Mouse (Mus musculus) liver, embryonic 14.5 days (tissue): ENCODE measurements around the gene Acss2. TPM values are rescaled to one million over a fixed set of nuclear protein-coding genes. Genes with fewer than 3 reads are reported as not detected.

Source experiments
- ATAC-seq: fragments of 200-750 bp; cut with Nextera tagmentation; 2 replicates; pipeline ENCODE4 v1.8.0; 2017; ENCODE audit warnings: moderate number of reproducible peaks, mild to moderate bottlenecking, moderate library complexity; ENCODE audit not compliant: insufficient read depth
- DNase-seq, 3 experiments: peaks; one replicate each; pipeline ENCODE4 v3.0.0-alpha.2; 2012 to 2013; ENCODE audit warnings: low read depth in 3 of 3, low spot score in 3 of 3
- H3K27ac ChIP-seq: fragments of 300-500 bp; sonication (generic); 2 replicates; pipeline ENCODE4 v1.5.1; 2014; ENCODE audit warnings: moderate library complexity, mild to moderate bottlenecking, control low read depth, inconsistent platforms
- H3K27me3 ChIP-seq: fragments of 300-500 bp; sonication (generic); 2 replicates; pipeline ENCODE4 v1.6.1; 2014; ENCODE audit warnings: mild to moderate bottlenecking, low read length, moderate library complexity; ENCODE audit not compliant: control insufficient read depth, insufficient read depth
- H3K36me3 ChIP-seq: fragments of 300-500 bp; sonication (generic); replicated peaks from 2 replicates; pipeline ENCODE4 v1.6.1; 2014; ENCODE audit warnings: low read depth; ENCODE audit not compliant: control insufficient read depth, insufficient read depth
- H3K4me1 ChIP-seq, 2 experiments: fragments of 200-500 bp in 1 of 2; fragments of 300-500 bp in 1 of 2; sonication (generic) in 1 of 2; replicated peaks; 2 replicates each; pipeline ENCODE4 v1.6.1; 2012 to 2014; ENCODE audit warnings: antibody characterized with exemption in 1 of 2, inconsistent platforms in 1 of 2, low read length in 1 of 2; ENCODE audit not compliant: control insufficient read depth in 2 of 2, insufficient read depth in 2 of 2
- H3K4me2 ChIP-seq: fragments of 300-500 bp; sonication (generic); 2 replicates; pipeline ENCODE4 v1.6.1; 2014; ENCODE audit warnings: low read depth, mild to moderate bottlenecking, control low read depth, moderate library complexity
- H3K4me3 ChIP-seq, 2 experiments: fragments of 200-500 bp in 1 of 2; fragments of 300-500 bp in 1 of 2; sonication (generic) in 1 of 2; 2 replicates each; pipeline ENCODE4 v1.5.1; 2012 to 2014; ENCODE audit warnings: low read depth in 2 of 2, low read length in 2 of 2, mild to moderate bottlenecking in 2 of 2, control low read depth in 1 of 2, inconsistent platforms in 1 of 2, moderate library complexity in 1 of 2; ENCODE audit not compliant: insufficient read depth in 1 of 2
- H3K9ac ChIP-seq: fragments of 300-500 bp; sonication (generic); replicated peaks from 2 replicates; pipeline ENCODE4 v1.6.1; 2014; ENCODE audit warnings: mild to moderate bottlenecking, control low read depth, moderate library complexity
- H3K9me3 ChIP-seq: fragments of 300-500 bp; sonication (generic); 2 replicates; pipeline ENCODE4 v1.6.1; 2016; ENCODE audit warnings: low read length, mixed read lengths; ENCODE audit not compliant: control insufficient read depth
- CTCF ChIP-seq: IDR thresholded peaks from 2 replicates; pipeline ENCODE4 v1.5.1; 2016; ENCODE audit warnings: antibody characterized with exemption, low read depth, control low read depth
- EP300 ChIP-seq: IDR thresholded peaks from 2 replicates; pipeline ENCODE4 v1.6.1; 2016; ENCODE audit warnings: antibody characterized with exemption, low read depth
- WGBS: fragments of 180-500 bp; shearing (Covaris S2); extraction: QIAGEN DNeasy Blood & Tissue Kit; methylation state at CpG from one replicate; pipeline ENCODE4 v1.1.7; 2014; ENCODE audit not compliant: insufficient replicate concordance; 5-methylcytosine and 5-hydroxymethylcytosine counted together
- polyA plus RNA-seq, 2 experiments: library from polyadenylated mRNA; depleted of rRNA in 1 of 2; stranded (reverse) in 1 of 2; unstranded in 1 of 2; fragments of >200 nt; fragmentation: Nextera tagmentation in 1 of 2; extraction: Ambion mirVana in 1 of 2; gene quantifications; 2 replicates each; pipeline versions ENCODE4 v1.2.1 to v1.2.3; 2012 to 2014

Gene Acss2
- polyA plus RNA-seq, 2 experiments, result 13.8 to 18.3 TPM

- Histone ChIP-seq H3K9ac (no peak overlapping the region), H3K9me3 (no peaks in the 10 kb centered on the region), H3K27me3 (no peaks in the 10 kb centered on the region), H3K27ac (no peak overlapping the region), H3K4me1 (peaks cover 30 to 31% of the 10 kb centered on the region in 2 experiments), H3K4me3 (no peak overlapping the region), H3K36me3 (peaks cover 13% of the 10 kb centered on the region), H3K4me2 (no peak overlapping the region)
- ATAC-seq (no peak), DNase-seq (no peak)
- 73% methylated on average over 3 of the region's 3 CpGs for WGBS
- TF ChIP-seq EP300 (no peak), CTCF (no peak)
Measured at GRCm38 (mm10) chr2:155588136-155588535, 70.4 kb downstream of the Acss2 start.

GRCm38 (mm10) chr2:155589521-155589920 lies 71.8 kb downstream of the Acss2 start:
- no peaks in the 10 kb centered on the region for H3K27me3 ChIP-seq
- WGBS, result 68% methylated on average over 6 of the region's 6 CpGs
- no peak for TF ChIP-seq EP300
- TF ChIP-seq CTCF, result no peak
- H3K4me3 ChIP-seq, result no peak overlapping the region
- H3K27ac ChIP-seq, result peak overlapping the region; percentile 64
- peaks cover 37 to 40% of the 10 kb centered on the region in 2 experiments for H3K4me1 ChIP-seq
- H3K4me2 ChIP-seq, result peak overlapping the region; percentile 96
- ATAC-seq (no peak), DNase-seq (no peak)
- H3K9ac ChIP-seq, result no peak overlapping the region
- H3K9me3 ChIP-seq, result no peaks in the 10 kb centered on the region
- H3K36me3 ChIP-seq, result peaks cover 13% of the 10 kb centered on the region

- peak overlapping the region; percentile 96 for H3K4me2 ChIP-seq
- WGBS, result 74% methylated on average over 2 of the region's 2 CpGs
- H3K27me3 ChIP-seq, result no peaks in the 10 kb centered on the region
- H3K4me1 ChIP-seq, result peaks cover 50 to 52% of the 10 kb centered on the region in 2 experiments
- H3K9ac ChIP-seq, result no peak overlapping the region
- DNase-seq, result no peak
- H3K9me3 ChIP-seq, result no peaks in the 10 kb centered on the region
- TF ChIP-seq EP300, result no peak
- TF ChIP-seq CTCF, result no peak
- 0 out of 2 replicates have a peak, but pooled peaks have one; percentile 10 for ATAC-seq
- H3K4me3 ChIP-seq, result peak overlapping the region; percentile 84 to 90
- peaks cover 8% of the 10 kb centered on the region for H3K36me3 ChIP-seq
- peak overlapping the region; percentile 84 for H3K27ac ChIP-seq
Measured at GRCm38 (mm10) chr2:155590876-155591275, 73.1 kb downstream of the Acss2 start.

- Histone ChIP-seq H3K4me3 (peak overlapping the region; percentile 84 to 90), H3K27ac (peak overlapping the region; percentile 84), H3K36me3 (peaks cover 4% of the 10 kb centered on the region), H3K4me1 (peaks cover 53 to 58% of the 10 kb centered on the region in 2 experiments), H3K27me3 (no peaks in the 10 kb centered on the region), H3K4me2 (peak overlapping the region; percentile 96), H3K9ac (peak overlapping the region; percentile 92), H3K9me3 (no peaks in the 10 kb centered on the region)
- 9% methylated on average over 6 of the region's 6 CpGs for WGBS
- ATAC-seq (no peak), DNase-seq (no peak)
- TF ChIP-seq EP300 (no peak), CTCF (no peak)
Measured at GRCm38 (mm10) chr2:155591676-155592075, 73.9 kb downstream of the Acss2 start.

DNA sequence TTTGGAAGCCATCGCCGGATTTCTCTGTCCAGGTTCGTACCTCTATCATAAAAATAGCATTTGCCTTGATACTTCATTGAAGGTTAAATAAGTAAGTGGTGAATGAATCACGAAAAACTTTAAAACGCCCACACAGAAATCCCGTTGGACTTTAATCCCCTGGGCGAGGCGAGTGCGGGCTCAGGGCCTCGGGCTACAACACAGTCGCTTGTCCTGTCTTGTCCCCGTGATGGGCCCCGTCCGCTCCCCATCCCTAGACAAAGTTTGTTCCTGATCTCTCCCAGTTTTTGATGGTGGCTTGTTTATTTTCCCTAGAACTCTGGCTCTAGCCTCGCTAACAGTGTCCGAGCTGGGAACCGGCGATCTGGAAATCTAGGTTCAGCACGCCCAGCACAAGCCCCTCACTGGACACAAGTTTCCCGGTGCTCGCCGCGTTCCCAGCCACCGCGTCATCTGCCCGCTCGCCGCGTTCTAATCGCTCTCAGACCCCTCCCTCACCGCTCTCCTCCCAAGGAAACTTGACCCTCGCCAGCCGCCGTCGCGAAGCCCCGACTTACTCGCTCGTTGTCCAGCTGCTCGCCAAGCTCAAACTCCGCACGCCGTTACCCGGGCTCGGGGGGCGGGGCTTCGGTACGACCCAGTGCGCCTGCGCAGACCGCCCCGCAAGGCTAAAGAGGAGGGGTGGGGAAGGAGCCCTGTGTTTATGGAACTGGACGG lies 74.5 kb downstream of the Acss2 start, which contains the start of gene Gss:
TSS of gene Gss (minus strand) at position 674 of the 717 bp plus-strand sequence.
- peak within 1 kb of the TSS; percentile 84 to 90 for H3K4me3 ChIP-seq
- peak; percentile 86 for ATAC-seq
- H3K9me3 ChIP-seq, result no peaks in the 10 kb centered on the region
- under 1% methylated on average over 53 of the region's 53 CpGs for WGBS
- peak within 1 kb of the TSS; percentile 84 for H3K27ac ChIP-seq
- no peaks in the 10 kb centered on the region for H3K27me3 ChIP-seq
- peaks cover 53 to 62% of the 10 kb centered on the region in 2 experiments for H3K4me1 ChIP-seq
- H3K36me3 ChIP-seq, result no peaks in the 10 kb centered on the region; the same call in 1 of the 2 replicates
- TF ChIP-seq CTCF (no peak), EP300 (no peak)
- peak; percentile 84 to 89 (median 84) for DNase-seq
- peak within 1 kb of the TSS; percentile 92 for H3K9ac ChIP-seq
- H3K4me2 ChIP-seq, result peak within 1 kb of the TSS; percentile 96
